Mouse (Mus musculus) megakaryocyte, adult 5-6 weeks (primary cell): Measurements from ENCODE around the gene Gdnf. TPM values are rescaled to one million over a fixed set of nuclear protein-coding genes. Genes with fewer than 3 reads are reported as not detected.

Experiments used
- ATAC-seq: 2 replicates; pipeline ENCODE4 v1.8.0; 2016; ENCODE audit warnings: mild to moderate bottlenecking, inconsistent platforms; ENCODE audit not compliant: poor library complexity, severe bottlenecking
- total RNA-seq, 2 experiments: library from RNA; stranded (forward) in 1 of 2; stranded (reverse) in 1 of 2; fragments of 153-499, 151-499 nt in 1 of 2; fragments of 221-1000, 200-1000 nt in 1 of 2; gene quantifications; 2 replicates each; pipeline versions ENCODE4 v1.2.3 to v1.2.4; 2015 to 2017

Gdnf gene
- total RNA-seq (2015): not detected in 2 replicates
- total RNA-seq (2017): not detected in 2 replicates

DNA sequence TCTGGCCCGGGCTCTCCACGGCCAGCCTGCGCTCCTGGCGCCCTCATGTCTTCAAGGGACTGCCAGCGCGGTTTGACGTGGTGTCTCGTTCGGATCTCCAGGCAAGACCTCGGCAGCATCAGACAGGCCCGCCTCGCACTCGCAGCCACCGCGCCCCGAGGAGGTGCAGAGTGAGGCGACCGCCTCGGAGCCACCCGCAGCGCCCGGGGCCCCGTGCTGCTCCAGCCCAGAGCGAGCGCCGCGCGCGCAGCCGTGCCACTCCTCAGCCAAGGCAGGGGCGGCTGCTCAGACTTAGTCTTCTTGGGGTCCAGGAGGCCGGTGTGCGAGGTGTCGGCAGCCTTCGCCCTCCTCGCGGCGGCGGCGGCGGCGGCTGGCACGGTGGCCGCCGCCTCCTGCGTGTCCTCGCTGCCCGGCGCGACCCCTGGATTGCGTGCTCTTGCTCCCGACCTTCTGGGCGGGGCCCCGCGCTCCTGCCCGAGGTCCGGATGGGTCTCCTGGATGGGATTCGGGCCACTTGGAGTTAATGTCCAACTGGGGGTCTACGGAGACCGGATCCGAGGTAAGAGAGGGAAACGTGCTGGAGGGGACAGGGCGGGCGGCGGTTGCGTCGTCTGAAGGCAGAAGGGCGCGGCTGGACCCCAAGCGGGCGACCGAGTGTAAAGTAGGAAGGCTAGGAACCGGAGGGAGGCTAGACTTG is at the start of gene Gdnf:
Gene Gdnf, plus strand, starts transcription at position 291 of the 697 bp plus-strand sequence.
- no peak for ATAC-seq

DNA sequence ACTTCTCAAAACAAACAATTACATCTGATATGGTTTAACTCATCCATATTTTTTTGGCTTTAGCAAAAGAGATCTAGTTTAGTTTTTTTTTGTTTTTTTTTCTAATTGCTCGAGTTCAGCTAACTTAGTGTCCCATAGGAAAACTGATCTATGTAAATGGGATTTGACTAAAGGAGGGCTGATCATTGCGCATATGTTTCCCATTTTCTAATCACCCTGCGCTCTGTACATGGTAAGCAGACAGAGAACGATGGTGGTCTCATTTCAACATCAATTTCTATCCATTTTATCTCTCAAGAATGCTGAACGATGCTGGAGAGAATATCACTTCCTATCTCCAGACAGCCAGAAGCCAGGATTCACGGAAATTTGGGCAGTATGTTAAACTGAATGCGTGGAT is 43.5 kb upstream of the Gdnf start:
- no peak for ATAC-seq

DNA sequence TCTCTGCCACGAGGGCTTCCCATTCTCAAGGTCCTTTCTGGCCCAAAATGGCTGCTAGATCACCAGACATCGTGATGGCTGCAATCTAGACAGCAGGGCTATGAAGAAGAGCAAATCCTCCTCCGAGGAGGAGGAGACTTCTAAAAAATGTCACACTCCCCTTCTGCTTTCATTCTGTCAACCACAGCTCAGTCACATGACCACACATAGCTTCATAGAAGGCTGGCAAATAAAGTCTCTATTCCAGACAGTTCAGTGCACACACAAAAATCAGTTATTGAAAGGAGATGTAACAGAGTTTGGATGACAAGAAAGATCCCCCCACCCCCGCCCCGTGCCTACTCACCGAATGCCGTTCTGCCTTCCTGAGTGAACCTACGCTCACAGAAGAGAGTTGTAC is 37.7 kb upstream of the Gdnf start:
- no peak for ATAC-seq

DNA sequence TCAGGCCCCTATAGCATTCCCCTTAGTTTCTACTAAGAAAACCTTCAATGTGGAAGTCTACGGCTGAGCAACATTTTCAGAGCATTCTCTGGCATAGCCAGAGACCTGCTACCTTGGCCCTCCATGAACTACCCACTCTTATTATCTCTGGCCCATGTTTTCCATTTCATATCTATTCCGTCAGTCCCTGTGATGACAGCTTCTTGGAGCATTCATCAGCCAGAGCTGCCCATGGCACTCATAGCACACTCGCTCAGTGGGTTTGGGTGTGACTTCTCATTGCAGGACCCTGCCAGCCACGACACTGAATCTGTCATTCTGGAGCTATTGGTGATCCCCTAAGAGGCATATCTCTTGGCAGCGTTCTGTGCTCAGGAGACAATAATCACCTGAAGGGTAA is 29.1 kb upstream of the Gdnf start:
- no peak for ATAC-seq

DNA sequence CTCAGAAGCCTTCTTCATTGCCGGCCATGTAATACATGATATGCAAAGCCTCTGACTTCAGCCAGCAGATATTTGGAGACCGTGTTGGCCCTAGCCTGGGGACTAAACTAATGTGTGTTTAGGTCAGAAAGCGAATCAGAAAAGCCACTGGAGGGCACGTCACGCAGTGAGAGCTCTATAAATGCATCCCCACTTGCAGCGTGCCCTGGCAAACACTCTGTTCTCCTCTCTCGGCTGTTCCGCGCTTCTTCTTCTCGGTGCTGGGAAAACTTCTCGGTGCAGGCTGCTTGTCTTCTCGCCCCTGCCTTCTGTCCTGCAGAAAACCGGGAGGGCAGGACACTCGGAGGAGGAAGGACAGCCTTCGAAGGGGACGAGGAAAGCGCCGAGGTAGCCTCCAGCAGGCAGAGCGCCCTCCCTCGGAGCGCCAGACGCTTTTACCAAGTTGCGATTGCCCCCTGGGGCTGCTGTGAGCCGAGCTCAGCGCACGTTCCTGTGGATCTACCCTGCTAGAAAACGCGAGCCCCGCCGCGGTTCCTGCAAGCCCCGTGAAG is 730 bp upstream of the Gdnf start:
- ATAC-seq: no peak

DNA sequence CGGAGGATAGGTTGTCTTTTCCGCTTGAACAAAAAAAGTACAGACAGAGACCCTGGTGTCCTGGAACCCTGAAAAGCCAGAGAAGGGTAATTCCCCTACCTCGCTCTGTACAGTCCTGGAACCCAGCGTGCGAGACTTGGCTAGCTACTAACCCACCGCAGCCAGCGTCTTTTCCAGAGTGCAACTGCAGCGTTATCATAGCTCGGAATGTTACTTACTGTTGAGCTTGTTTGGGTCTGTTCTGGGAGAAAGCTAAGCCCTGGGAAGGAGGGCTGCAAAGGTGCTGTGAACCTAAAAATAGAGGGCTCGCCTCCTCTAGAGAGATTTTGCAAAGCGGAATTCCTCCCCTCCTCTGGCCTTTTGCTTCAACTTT is 593 bp downstream of the Gdnf start:
- ATAC-seq: no peak

DNA sequence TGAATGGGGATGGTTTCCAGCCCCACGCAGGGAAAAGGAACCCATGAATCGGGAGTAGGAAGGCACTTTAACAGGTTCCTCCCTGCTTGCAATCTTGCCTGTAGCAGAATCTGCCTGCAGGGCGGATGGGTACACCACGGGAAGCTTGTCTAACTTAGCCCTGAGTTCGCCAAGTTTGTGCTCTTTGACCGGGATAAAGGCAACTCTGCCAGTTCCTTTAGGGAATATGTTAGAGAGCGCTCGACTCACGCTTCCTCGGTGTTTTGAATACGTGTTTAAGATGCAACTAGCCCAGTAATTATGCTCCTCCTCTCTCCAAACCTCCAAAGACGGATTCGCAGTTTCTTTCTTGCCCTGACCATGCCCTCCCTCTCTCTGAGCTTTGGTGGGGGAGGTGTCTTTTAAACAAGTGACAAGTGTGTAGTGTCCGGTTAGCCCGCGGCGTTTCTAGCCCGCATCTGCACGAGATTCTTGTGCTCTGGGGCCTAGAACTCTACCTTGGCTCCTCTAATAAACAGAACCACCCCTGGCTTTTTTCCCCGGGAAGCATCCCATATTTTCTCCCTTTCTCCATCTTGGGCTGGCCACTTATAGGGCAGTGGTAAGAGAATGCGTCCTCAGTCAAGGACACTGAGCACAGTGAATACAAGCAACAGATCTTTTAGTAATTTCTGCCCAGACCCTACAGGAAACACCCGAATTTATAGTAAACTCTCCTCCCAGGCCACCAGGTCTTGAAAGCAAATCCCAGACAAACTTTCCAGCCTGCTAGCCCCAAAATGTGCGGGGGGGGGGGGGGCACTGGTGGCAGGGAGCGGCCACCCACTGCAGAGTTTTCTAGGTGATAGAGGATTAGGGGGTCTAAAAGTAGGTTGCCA is 1.4 kb downstream of the Gdnf start:
- ATAC-seq: no peak

DNA sequence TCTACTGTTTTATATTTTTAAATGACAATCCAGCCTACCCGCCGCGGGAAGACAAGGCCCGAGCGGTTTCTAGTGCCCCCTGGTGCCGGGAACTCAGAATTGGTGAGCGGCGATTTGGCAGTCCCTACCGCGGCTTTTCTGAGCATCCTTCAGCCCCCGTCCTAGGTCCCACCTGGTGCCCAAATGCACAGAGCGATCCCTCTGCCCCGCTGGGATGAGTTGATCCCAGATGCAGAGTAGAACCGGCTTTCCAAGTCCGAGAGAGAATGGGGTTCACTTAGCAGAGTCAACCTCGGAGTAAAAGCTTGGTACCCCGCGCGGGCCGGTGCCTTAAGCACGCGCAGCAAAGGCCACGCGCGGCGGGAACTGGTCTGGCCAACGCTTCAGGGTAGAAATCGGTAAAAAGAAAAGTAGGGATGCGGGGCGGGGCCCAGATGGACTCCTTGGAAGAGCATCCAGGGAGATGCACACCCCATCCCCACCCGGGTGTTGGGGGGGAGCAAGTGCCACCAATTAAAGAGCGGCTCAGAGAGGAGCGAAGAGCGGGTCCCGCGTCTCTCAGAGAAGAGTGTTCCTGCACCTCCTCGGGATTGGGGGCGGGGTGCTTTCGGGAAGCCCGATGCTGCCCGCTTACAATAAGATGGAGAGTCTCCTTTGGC is 2.4 kb downstream of the Gdnf start:
- ATAC-seq: no peak

DNA sequence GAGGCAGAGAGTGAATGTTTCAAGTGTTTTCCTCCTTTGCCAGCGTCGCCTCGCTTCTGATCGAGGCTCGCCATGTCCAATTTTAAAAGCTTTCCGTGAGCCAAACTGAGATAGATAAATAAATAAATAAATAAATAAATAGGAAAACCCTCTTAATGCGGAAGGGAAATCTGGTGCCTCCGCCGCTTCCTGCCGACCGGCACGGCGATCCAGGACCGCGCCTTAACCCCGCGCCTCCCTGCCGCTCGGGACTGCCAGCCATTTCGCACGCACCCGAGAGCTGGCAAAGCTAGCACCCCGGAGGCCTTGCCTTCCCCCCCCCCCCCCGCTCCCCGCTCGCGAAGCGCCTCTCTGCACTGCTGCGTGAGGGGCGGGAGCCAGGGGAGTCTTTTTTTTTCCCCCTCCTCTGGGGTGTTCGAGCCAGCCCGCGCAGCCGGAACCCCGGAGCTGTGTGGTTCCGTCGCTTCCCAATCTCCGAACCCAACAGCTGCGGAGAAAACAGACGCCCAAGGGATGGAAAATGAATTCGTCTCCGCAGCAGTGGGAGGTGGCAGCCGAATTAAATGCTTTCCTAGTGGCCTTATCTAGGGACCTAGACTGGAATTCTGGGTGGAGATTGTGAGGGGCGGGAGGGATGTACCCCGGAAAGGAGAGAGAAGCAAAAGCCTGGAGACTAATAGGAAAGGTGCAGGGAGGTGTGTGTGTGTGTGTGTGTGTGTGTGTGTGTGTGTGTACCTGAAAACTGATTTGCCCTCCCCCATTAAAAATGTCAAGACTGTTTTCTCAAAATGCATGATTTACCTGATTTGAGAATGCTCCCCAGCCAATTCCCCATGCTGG is 3.1 kb downstream of the Gdnf start:
- ATAC-seq: no peak

DNA sequence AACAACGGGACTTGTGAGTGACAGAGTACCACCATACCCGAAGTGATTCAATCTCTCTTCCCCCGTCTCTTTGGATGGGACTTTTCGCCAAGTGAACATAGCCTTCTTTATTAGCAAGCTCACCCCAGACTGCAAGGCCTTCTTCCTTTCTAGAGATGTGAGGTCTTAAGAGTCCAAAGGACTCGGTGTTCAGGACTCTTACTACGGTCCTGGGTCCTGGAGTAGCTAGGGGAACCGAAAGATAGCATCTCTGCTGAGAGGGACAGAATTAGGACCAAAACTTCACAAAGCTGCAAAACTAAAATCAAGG is 3.7 kb downstream of the Gdnf start:
- no peak for ATAC-seq

DNA sequence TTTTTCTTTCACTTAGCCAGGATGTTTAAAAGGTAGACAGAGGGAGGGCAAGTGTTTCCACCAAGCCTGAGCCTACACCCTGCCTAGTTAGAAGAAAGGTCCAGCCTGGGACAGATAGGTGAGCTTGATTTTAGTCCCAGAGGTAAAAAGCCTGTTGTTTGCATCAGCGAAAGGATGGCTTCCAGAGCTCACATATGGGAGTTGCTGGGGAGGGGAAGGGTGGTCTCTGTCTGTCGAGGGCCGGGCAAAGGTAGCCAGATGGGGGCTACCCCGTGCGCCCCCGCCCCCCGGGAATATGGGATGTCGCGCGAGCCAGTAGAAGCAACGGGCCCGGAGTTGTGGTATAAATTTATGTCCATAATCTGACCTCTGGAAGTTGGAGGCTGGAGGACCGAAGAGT is 4.3 kb downstream of the Gdnf start:
- no peak for ATAC-seq

DNA sequence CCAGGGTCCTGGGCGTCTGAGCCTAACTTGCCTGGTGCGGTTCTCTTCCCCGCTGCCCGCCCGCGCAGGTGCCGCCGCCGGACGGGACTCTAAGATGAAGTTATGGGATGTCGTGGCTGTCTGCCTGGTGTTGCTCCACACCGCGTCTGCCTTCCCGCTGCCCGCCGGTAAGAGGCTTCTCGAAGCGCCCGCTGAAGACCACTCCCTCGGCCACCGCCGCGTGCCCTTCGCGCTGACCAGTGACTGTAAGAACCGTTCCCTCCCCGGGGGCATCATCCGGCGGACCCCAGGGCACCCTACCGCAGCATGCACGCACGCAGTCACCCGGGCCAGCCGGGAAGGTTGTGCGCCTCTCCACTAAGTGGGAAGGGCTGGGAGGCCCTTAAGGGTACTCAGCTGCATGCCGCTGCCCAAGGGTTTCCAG is 4.9 kb downstream of the Gdnf start:
- ATAC-seq: no peak

DNA sequence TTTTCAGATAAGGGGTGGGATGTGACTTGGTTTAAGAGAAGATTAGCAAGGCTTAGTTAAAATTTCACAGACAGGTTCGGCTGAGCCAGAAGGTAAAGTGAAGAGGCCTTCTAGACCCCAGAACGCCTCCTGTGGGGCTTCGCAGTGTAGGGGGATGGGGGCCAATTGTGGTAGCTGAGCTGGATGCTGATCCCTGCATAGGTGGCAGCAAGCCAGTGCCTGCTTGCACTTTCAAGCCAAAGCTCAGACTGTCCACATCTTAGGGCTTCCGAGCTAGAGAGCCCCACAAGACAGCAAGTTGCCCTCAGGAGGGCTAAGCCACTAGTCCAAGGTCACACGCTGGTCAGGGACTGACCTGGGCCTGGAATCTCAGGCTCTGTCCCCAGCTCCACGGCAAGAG is 13.2 kb downstream of the Gdnf start:
- ATAC-seq: no peak

DNA sequence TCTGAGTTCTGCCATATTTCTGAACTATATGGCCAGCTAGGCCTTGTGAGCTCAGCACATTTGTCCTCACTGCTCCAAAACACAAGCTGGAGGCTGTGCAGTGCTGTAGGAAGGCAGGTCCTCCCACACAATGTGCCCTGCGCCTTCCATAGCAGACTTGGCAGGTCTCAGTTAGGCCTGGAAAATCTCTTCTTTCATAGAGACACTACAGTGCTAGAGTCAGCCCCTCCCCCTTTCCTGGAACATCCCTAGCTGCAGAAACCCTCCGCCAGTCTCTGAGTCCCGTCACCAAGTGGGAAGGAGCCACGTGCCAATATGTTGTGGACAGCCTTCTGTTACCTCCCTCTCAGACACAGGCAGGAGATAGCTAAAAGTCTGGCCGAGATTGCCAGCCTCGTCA is 14.9 kb downstream of the Gdnf start:
- ATAC-seq: no peak

DNA sequence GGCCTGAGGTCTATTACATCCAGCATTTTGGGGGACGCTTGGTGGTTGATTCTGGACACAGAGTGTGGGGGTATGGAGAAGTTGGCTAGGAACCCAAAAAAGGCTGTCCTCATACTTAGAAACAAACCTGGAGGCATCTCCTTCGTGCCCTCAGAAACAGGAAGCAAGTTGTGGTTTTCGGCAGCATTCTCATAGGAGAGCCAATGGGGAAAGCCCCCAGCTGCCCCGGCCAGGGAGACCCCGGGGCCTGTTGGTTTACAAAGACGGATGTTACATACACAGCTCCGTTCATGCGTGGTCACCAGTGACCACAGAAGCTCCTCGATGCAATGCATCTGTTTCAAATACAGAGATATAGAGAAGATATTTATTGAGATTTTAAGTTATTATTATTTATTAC is 24.8 kb downstream of the Gdnf start:
- ATAC-seq: no peak

DNA sequence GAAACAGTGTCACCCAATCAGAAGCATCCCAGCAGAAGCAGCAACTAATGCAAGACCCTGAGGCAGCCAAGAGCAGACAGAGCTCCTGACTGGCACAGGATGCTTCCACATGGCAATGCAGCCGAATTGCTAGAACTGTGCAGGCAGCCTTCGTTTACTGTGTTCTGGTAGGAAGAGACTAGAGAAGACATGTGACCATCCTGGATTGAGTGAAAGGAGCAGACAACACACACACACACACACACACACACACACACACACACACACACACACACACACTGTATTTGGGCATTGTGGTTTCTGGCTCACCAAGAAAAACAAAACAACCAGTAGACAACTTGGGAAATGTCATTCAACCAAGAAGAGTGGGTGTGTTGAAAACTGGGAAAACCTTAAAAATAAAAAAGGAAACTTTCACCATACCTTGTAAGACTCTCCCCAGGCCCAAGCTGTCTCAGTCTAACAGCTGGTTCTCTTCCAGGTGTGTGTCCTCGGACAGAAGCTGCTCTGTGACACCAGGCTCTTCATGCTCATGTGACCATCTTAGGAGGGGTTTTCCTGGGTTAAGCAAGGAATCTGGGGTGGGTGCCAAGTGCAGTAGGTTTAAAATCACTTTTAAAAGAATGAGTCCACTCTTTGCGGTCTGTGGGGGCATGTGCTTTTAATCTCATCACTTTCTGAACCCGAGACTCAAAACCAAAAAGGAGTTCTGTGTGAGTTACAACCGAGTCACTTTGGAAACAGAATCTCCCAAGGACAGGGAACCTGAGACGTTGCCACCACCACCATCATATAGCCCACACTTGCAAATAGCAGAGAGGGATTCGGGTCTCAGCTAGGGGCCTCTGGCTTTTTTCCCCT is 27.6 kb downstream of the Gdnf start:
- ATAC-seq: no peak

DNA sequence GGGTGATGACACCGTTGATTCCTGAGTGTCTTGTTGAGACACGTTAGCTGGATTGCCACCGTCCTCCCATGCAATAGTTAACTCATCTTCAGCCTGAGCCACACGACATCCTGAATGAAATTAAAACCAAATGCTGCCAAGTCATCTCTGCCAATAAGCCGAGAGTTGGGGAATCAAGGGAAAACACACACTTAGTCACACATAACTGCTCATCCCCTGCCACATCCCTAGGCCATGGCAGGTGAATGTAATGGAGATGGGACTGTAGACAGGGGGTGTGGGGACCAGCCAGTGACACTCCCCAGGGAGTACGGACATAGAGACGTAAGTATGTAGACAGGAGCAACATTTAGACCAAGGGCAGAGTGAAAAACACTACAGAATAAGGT is 28.3 kb downstream of the Gdnf start:
- ATAC-seq: no peak

DNA sequence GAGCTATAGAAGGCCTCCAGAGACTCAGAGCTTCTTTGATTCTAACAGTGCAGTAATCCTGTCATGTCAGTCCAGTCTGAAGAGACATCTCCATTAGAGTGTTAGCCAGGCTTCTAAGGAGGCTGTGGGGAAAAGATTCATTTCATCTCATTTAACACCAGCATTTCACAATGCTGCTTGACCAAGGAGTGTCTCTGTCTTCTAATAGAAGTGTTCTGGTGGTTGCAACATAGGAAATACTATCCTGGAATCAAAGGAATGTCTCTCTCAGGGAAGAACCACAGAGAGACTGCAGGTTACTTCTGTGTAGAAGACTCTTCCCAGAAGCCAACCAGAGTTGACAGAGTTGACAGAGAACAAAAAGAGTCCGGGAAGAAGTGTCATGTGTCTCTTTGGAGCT is 31.0 kb downstream of the Gdnf start:
- ATAC-seq: no peak

DNA sequence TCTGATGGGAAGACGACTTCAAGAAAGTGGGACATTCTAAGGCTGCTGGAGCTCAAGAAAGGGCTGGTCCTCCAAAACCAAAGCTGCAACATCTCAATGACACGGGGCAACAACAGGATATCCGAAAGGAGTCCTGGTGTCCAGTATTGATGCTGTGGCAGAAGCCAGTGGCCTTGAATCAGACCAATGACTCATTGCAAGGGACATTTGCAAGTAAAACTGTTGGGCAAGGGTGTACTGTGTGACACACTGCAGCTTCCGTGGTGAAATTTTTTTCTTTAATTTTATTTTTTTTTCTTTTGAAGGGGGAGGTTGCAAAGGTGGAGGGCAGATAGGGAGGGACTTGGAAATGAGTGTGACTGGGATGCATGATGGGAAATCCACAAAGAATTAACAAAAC is 31.8 kb downstream of the Gdnf start:
- no peak for ATAC-seq

DNA sequence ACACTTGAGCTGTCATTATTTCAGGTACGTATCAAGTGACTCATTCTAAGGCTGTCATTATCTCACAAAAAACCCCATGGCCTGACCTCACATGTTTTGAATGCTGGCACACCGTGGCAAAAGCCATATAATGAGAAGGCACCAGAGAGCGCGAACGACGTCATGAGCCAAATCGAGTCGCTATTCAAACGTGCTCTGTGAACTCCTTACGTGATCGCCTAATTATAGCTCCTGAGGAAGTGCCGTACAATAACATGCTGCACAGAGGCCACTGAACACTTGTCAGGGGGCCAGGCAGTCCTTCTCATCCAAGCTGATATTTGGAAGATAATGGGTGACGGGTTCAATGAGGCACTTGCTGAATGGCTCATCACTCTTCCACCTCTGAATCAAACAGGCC is 46.8 kb downstream of the Gdnf start:
- ATAC-seq: no peak
